Mouse (Mus musculus) thymus, postnatal 4 days (tissue): ENCODE measurements at regions not wholly inside any gene's neighbourhood (a gene's known extent, or its start where the extent isn't known, plus 50 kb on each side); places are given as distances from the start of the nearest gene placed in this dataset.
A peak's percentile ranks its signal among the peaks of the same experiment; 100 is the strongest.

ENCODE experiments used
- DNase-seq: peaks from one replicate; pipeline ENCODE4 v3.0.0; 2021

DNA sequence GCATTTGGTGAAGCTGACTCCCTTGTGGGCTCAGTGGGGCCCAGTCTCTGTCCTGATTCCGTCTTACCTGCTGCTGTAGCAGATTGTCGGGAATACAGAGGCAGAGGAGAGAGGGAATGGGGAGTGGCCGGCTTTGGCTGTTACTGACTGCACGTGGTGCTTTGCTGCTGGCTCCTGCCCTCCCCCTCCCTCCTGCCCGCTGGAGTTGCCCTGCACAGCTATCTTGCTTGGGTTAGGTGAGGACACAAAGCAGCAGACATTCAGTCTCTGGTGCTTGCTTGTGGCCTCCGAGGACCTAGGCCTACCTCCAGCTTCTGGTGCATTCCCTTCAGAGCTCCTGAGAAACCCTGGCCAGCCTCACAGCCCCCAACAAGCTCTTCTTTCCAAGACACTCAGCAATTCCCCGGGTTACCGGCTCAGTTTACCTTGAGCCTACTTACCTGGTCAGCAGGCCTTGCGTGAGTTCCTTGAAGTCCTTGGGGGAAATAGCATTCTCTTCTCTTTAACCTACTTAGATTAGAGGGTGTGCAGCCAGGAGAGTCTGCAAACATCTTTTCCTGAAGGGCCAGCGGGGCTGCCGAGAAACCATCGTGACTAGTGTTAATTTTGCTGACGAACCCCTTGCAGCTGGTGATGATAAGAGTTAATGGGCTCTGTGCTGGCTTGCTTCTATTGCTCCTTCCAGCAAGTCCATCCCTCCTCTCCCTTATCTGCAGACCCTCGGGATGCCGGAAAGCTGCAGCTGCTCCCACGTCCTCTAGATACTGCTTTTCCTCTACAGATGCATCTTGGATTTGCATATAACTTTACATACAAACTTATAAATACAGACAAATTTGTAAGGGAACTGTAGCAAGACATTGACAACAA is 1176.2 kb upstream of the A1bg start:
- DNase-seq, result no peak

DNA sequence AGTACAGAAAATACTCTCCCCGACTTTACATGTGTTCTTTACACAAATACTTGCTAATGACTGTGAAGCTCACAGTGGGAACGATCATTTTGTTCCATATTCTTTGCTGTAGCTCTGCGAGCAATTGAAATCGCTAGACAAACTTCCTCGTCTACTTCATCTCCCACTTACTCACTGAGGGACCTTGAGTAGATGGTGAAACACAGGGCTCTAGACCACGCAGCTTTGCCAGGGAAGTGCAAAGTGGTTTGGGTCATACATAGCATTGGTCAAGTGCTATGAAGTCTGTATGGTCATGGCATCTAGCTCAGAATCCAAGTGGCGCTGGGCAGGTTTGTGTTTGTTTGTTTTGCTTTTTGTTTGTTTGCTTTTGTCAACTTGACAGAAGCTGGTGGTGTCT is 1174.0 kb upstream of the A1bg start:
- DNase-seq, result peak; percentile 2

DNA sequence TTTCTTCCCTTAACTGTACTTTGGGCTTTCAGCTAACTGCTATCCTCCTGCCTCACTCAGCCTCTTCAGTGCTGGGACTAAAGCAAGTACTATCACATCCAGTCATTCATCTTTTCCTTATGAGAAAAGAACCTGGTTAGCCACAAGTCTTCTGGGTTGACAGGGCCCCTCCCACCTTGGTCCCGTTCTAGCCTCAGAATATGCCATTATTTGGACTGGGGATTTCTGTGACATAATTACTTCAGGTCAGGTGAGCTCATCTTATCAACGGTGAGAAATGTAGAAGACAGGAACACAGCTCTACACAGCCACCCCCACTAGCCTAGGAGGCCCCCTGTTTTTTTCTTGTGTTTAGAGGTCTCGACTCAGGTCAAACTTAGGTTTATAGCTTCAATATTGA is 1172.4 kb upstream of the A1bg start:
- DNase-seq, result peak; percentile 2

DNA sequence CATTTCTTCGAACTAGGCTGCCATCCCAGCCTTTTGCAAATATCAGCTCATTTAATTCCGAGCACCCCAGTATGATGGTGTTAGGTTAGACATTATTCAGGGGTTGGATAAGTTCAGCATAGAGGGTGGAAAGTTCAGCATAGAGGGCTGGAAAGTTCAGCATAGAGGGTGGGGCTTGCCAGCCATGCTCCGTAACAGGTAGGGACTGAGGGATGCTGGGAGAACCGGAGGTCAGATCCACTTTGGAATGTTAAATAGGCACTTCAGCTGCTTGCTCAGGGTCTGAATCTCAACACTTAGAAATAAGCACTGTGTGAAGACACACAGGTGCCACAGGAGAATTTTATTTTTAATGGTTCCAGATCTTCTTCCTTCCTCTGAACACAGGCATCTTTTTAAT is 1170.9 kb upstream of the A1bg start:
- peak; percentile 3 for DNase-seq

DNA sequence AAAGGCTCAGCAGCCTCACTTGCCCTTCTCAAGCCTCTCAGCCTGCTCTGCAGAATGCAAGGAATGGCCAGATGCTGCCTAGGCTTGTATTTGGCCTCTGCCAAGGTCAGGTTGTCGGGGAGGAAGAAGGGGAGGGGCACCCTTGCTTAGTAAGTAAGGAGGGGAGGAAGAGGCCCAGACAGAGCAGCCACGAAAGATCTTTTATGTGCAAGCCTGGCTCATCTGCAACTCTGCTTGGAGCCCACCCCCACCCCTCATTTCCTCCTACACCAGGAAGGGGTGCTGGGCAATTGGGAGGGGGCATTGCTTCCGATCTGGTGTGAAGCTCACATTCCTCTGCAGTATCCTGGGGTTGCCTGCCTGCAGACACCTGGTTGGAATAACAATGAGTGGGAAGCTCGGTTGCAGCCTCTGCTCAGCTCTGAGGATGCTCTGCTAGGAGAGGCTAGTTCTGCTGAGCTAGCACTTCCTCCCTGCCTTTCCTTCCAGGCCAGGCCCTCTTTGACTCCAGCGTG is 1169.9 kb upstream of the A1bg start:
- peak; percentile 62 for DNase-seq

DNA sequence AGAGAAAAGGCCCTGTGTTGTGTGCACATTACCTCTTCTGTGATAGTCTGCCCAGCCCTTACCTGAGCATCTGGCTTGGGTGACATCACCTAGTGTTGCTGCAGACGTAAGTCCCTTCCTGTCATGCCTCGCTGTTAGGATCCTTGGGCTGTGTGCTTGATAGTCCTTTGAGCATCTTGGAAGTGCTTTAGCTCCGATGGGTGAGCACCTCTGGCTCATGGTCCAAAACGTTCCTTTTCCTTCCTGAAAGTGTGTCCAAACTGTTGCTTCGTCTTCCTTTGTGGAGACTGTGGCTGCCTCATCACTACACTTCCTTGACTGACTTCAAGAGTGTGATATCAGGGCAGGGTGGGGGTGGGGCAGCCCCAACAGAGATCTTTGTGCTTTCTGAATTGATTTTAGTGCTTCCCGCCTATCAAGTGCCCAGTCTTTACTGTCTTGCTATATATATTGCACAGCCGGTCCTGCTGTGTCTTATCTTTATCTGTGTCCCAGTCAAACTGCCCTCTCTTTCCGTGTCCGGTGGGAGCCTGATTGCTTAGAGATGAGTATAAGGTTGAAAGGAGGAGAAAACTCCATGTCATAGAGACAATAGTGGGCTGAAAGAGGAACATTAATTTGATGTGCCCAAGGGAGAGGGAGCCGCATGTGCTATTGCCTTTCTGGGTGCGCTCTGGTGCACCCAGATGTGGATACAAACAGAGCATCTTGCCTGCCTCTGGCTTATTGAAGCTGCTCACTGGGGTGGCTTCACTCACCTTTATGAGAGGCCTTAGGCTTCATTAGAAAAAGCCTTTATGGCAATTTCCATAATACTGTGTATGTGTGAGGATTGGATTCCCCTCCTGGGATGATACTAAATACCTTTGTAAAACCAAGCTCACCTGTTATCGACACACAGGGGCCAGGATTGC is 1169.2 kb upstream of the A1bg start:
- peak; percentile 18 for DNase-seq

DNA sequence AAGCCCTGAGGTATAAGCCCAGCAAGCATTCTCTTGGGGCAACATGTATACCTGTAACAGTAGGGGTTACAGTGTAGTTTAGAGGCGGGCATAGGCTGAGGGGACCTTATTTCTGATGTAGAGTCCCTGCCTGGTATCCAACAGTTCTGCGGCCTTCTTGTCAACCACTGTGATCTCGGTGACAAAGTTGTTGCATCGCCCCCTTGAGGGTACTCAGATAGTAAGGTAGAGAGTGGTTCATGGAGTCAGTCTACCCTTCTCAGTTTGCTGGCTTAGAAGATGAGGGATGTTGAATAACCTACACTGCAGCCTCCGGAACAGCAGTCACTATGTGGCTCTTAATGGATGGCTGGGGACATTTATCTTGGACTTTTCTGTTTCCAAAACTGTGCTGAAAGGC is 1168.3 kb upstream of the A1bg start:
- DNase-seq, result no peak

DNA sequence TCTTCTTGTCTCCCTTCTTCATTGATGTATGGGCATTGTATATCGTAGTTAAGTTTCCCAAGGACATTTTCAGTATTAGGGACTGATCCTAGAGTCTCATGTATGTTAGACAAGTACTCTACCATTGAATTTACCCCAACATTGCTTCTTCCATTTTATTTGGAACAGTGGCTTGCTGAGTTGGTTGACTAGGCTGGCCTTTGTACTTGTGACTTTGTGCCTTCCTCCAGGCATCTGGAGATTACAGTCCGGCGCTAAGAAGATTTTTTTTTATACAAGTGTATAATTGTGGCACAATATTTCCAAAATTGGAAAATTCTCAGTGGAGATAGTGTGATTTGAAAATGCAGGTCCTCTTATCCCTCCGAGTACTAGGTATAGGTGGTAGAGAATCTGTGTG is 1165.5 kb upstream of the A1bg start:
- no peak for DNase-seq

DNA sequence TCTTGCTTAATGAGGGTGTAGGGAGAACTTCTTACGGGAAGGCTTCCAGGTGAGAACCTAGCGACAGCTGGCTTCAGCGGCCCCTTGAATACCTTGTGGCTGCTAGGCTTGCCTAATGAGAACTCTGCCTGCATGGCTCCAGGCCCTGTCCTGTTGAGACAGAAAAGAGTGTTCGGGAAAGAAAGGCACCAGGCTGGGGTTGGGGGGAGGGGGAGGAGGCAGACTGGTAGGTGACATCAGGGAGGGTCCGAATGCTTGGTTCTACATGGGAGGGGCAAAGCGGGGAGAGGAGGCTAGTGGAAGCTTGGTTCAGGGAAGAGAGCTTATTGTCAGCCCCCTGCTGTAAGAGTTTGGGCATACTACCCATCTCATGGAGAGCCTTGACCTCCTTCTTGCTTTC is 1164.9 kb upstream of the A1bg start:
- no peak for DNase-seq

DNA sequence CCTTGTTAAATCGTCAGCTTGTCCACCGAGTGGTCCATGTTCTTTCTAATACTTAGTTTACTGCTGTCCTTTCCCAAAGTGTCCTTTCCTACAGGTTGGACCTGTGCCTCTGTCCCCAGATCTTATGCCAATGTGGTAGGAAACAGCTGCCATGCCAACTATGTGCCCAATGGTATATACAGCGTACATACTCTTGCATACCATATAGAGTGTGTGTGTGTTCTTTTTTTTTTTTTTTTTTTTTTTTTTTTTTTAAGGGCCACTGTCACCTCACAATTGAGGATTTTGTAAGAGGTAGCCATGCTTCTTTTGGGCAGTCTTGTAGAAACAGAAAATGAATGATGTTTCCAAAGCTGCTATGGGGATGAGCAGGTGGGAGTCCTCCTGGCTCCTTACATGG is 1163.2 kb upstream of the A1bg start:
- DNase-seq, result no peak

DNA sequence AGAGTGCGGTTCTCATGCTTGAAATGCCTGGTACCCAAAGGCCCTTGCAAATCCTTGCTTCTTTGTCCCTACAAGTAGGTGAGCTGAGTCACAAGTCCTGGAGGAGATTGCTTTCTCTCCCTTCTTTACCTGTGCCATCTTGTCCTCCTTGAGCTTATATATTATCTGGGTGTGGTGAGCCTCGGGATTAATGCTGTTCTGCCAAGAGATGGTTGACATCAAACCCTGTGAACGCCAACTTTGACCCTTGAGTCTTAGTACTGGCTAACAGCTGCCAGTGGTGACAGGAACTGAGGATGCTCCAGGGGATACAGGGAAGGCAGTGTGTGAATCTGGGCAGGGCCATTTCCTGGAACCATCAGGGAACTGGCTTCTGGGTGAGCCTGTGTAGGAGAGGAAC is 1160.5 kb upstream of the A1bg start:
- no peak for DNase-seq

DNA sequence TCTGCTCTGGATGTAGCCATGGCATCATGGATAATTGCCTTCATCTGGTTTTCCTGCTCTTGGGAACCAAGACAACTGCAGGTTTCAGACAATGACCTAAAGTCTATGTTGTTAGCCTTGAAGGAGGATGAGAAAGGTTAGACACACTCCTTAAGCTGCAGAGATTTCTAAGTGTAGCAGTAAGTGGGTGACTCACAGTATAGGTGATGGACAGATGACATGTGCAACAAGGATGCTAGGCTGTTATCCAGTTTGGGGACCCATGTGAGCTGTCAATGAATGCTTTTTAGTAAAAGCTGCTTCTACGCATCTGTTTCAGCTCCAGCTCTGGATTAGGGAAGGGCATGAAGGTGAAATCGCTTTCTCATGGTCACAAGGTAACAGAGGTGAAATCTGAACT is 1159.7 kb upstream of the A1bg start:
- no peak for DNase-seq

DNA sequence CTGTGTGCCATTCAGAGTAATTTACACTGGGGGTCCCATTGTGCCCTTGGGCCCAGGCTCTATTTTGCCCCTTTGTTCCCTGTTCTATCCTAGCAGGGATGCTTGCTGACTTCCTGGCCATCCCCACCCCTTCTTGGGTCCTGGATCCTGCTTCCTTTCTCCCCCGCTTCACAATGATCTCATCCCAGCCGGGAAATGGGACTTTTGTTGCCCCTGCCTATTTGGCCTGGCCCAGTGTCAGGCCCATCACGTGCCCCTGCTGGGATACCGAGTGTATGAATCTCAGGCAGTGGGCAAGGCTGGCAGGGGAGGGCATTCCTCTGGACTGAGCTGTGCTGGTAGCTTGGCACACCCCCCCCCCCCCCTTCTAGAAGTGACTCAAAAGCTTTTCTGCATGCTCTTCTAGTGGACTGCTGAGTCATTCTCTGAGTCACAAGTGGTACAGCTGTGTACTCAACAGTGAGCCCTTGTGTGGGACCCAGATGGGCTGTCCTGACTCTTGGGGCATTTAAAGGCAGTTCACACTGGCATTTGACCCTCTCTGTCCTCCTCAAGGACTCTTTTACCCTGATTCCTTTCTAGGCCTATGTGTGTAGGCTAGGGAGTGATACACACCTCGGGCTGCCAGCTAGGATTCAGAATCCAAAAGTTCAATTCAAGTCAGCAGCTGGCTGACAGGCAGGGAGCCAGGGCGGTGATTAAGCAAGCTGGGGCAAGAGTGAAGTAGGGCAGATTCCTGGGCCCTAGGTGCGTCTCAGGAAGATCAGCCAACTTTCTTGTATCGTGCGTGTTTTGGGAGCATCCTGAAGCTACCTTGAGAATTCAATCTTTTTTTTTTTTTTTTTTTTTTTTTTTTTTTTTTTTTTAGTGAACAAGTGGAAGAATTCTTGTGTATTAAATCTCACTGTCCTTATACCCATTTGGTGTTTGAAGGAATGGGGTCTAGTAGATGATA is 1156.6 kb upstream of the A1bg start:
- no peak for DNase-seq

DNA sequence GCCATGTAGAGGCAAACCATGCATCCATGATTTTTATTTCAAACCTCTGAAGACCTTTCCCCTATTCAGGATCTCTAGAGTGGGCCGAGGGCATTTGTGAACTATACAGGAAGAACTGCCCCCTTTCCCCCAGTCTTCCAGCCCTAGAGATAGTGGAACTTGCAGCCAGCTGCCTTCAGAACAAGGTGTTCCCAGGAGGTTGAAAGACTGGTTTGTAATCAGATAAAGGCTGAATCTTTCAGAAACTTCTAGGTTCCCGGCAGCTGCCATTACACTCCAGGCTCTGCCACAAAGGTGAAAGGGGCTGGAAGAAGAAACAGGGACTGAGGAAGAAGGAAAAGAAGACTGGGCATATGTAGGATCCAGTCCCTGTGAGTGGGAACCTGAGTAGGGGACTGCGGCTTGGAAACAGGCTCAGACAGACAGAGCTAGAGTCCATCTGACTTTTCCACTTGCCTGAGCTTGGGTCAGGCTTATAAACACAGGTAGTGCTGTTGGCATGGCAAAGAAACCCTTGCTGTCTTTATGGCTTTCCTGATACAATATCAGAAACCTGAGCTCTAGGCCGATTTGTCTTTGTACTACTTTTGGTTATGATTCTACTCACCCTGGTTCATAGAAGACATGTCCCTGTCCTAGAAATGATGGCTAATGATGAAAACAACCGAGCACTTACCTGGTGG is 1153.9 kb upstream of the A1bg start:
- DNase-seq, result no peak

DNA sequence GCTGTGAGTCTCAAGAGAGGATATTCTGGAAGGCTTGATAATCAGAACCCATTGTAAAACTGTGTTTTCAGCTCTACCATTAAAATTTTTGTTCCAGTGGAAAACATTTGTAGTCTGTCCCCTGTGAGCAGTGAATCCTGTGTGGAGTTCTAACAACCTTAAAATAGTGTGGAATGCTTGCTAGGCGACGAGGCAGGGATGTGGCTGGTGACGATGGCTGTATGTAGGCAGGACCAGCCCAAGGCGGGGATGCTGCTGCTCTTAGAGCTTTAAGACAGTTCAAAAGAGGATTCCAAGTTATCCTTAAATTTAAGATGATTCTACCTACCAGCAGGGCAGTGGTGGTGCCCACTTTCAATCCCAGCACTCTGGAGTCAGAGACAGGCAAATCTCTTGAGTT is 1151.9 kb upstream of the A1bg start:
- DNase-seq, result no peak

DNA sequence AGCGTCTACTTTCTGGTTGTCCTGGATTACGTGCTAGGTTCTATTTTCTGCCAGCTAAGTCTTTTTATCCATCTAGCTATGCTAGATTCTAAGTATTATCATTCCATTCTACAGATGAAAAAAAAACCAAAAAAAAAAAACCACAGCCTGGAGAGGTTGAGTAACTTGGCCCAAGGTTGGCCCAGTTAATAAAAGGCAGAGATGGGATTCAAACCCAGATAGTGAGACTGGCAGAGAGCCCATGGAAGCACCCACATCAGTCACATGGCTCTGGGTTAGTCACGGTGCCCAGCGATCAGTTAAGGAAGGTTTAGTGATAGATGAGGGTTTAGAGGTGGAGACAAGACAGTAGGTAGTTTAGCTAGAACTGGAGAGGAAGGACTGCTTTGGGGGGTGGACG is 1150.8 kb upstream of the A1bg start:
- DNase-seq, result no peak

DNA sequence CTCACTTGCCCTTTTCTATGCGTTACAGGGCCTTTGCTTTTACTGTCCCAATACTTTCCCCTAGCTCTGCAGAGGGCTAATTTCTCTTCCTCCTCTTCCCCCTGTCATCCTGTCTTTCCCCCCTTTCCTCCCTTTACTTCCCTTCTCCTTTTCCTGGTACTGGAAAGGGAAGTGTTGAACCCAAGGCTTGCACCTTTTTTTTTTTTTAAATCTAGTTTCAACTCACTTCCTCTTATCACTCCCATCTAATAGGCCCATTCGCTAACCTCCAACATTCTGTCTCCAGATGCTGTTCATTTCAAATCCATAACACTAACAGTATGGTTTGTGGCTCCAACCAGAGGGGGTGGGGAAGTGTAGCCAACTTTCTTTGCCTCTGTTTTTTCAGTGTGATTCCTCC is 1148.5 kb upstream of the A1bg start:
- DNase-seq, result no peak

DNA sequence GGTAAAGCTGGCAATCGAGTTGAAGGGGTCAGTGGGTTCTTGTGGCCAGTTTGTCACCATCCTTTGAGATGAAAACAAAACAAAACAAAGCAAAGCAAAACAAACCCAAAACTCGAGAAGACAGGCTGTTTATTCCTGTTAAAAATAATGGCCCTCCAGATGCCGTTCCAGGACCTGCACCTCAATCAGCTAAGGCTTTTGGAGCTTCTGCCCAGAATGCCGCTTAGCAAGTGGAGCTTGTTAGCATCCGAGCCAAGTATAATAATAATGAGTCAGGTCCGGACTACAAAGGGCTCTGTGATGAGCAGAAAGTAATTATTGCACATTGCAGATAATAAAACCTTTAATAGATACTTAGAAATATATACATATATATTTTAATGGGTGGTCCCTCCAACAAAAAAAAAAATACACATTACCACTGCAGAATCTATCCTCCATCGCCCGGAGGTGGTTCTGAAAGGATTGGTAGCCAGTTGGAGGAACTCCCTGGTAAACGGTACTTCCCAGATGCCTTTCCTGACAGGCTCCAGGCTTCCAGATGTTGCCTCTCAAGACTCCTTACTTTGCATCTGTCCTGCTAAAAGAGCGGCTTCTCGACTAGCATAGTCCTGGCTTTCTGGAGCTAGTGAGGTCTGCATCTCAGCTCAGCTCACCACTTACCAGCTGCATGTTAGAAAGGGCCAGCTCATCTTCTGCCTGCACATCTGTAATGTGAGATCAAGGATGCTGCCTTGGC is 1145.8 kb upstream of the A1bg start:
- DNase-seq, result no peak

DNA sequence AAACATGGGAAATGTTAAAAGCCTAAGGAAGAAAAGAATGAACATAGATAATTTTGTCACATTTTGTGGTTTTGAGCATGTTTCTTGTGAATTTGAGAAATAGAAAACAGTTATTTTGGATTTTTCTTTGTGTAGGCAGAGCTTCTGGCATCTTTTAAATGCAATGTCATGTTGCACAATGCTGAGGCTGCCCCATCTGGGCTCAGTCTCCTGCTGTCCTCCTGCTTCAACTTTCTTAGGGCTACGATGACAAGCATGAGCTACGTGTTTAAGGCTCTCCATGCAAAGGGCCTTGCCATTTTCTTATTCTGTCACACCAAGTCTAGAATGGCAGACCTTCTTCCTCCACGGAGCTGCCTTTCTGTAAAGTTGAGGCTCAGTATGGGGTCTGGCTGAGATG is 1141.6 kb upstream of the A1bg start:
- DNase-seq, result no peak

DNA sequence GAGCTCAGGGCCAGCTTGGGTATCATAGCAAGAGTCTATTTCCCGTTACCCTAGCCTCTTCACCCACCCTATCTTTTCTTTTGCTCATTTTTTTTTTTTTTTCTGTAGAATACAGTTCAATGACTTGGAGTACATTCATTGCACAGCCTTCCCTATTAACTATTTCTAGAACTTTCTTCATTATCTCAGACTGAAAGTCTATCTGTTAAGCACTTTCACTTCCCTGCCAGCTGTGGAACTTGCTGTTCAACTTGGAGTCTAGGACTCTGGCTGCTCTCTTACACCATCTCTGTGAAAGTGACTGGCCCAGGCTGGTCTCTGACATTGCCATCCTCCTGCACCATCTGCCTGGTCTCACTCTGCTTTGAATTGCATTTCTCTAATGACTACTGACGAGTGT is 1134.6 kb upstream of the A1bg start:
- no peak for DNase-seq

DNA sequence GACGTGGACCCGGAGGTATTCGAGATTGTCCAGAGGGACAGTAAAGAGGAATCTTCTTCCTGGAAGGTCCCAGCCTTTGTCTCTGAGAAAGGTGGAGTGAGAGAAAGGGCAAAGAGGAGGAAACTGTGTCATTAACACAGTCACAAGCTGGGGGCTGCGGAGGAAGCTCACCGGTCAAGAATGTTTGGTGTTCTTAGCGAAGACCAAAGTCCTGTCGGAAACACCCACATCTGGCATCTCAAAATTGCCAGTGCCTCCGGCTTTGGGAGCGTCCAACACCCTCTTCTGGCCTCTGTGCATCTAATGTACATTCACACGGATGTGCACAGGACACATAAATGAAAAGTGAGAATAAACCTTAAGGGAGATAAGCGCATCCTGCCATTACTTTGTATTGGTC is 1134.1 kb upstream of the A1bg start:
- no peak for DNase-seq
